Mouse (Mus musculus): ENCODE data around the gene Got1. TPM values are rescaled to one million over a fixed set of nuclear protein-coding genes. Genes with fewer than 3 reads are reported as not detected.

Got1 gene
- total and polyA plus RNA-seq, 3 experiments, result 131 to 228 (median 176) TPM

DNA sequence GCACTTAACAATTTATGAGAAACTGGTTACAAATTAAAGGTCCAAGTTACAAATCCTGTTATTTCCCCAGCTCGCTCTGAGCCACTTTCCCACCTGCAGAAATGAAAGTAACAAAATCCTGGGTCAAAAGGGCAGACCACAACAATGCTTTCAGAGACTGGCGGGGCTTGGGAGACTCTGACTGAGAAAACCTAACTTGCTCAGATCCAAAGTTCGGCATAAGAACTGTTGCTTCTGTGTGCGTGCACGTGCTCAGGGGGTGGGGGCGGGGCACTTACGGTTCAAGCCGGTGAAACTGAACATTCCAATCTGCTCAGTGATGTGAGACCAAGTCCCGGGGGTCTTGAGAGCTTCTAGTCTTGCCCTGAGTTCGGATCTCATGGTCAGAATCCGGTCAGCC lies 21.8 kb downstream of the Got1 start:
- no peak for DNase-seq (ENCODE audit: extremely low read depth)
- Histone ChIP-seq H3K79me2 (replicated peaks; ENCODE audit: control insufficient read depth, extremely low read depth, insufficient read depth, poor library complexity, severe bottlenecking) (peaks cover 1% of the 10 kb centered on the region; the same call in 1 of the 2 replicates), H3K4me2 (ENCODE audit: insufficient read depth, low read depth, poor library complexity, severe bottlenecking) (no peak overlapping the region), H3K9ac (ENCODE audit: insufficient read depth, low read depth) (no peak overlapping the region), H3K27me3 (replicated peaks) (no peaks in the 10 kb centered on the region), H3K27ac (ENCODE audit: insufficient read depth, low read depth) (no peak overlapping the region), H3K9me3 (replicated peaks; ENCODE audit: low read length) (peaks cover 5% of the 10 kb centered on the region), H3K4me1 (ENCODE audit: control insufficient read depth in 1 of 2, insufficient read depth in 2 of 2) (peaks cover 0 to 13% of the 10 kb centered on the region in 2 experiments; a peak in 2 of 4 replicates), H3K36me3 (replicated peaks in 1 of 2; ENCODE audit: control insufficient read depth in 1 of 2, insufficient read depth in 1 of 2, low read length in 1 of 2) (peaks cover 74 to 89% of the 10 kb centered on the region in 2 experiments), H3K4me3 (replicated peaks in 1 of 3; ENCODE audit: low read depth in 2 of 3, low read length in 2 of 3, poor library complexity in 1 of 3) (no peak overlapping the region)
- TF ChIP-seq ETS1 (conservative IDR thresholded peaks at IDR 0.05; ENCODE audit: low read depth, low read length) (no peak), RAD21 (IDR thresholded peaks at IDR 0.05; ENCODE audit: low read depth, low read length) (no peak), MYC (IDR thresholded peaks at IDR 0.05; ENCODE audit: low read depth, low read length) (no peak), MAFK (IDR thresholded peaks at IDR 0.05; ENCODE audit: insufficient replicate concordance, low read length) (no peak), POLR2AphosphoS2 (IDR thresholded peaks at IDR 0.05; ENCODE audit: low read depth, low read length) (no peak), RCOR1 (conservative IDR thresholded peaks at IDR 0.05; ENCODE audit: low read depth, low read length) (no peak)
- in situ Hi-C loops (cut with MboI; ENCODE audit: low pct_ligation_motif_present, low pct_unique_long_range_greater_than_20kb, low sequenced_read_pairs), result loop anchor here (25.0 kb wide), 1 partner anchor 260 kb away; the partner anchor contains the start of genes Cox15 and Cutc
- dilution Hi-C loops (cut with MboI; ENCODE audit: extremely low pct_ligation_motif_present, extremely low pct_unique_long_range_greater_than_20kb, low sequenced_read_pairs), result no loop called here

DNA sequence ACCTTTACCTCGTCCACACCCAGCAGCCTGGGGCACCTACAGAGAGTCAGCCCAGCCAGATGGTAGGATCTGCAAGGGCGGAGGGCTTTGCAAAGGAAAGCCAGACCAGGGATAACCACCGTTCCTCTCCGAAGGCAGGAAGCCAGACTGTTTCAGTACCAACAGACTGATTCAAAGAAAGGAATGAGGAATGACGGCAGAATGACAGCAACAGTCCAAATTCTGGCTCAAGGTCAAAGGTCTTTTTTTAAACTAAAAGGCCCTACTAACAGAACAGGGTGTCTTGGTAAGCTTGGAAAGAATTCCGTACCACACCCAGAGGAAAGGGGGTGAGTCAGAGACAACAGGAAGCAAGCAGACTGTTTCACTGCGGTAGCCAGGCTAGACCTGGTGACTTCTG lies 25.5 kb downstream of the Got1 start:
- no peak for DNase-seq (ENCODE audit: extremely low read depth)
- Histone ChIP-seq H3K27me3 (replicated peaks) (no peaks in the 10 kb centered on the region), H3K9ac (ENCODE audit: insufficient read depth, low read depth) (no peak overlapping the region), H3K4me2 (ENCODE audit: insufficient read depth, low read depth, poor library complexity, severe bottlenecking) (no peak overlapping the region), H3K36me3 (replicated peaks in 1 of 2; ENCODE audit: control insufficient read depth in 1 of 2, insufficient read depth in 1 of 2, low read length in 1 of 2) (peaks cover 42 to 55% of the 10 kb centered on the region in 2 experiments), H3K79me2 (replicated peaks; ENCODE audit: control insufficient read depth, extremely low read depth, insufficient read depth, poor library complexity, severe bottlenecking) (no peaks in the 10 kb centered on the region), H3K27ac (ENCODE audit: insufficient read depth, low read depth) (no peak overlapping the region), H3K4me1 (ENCODE audit: control insufficient read depth in 1 of 2, insufficient read depth in 2 of 2) (peaks cover 4 to 16% of the 10 kb centered on the region in 2 experiments), H3K9me3 (replicated peaks; ENCODE audit: low read length) (peaks cover 5% of the 10 kb centered on the region), H3K4me3 (replicated peaks in 1 of 3; ENCODE audit: low read depth in 2 of 3, low read length in 2 of 3, poor library complexity in 1 of 3) (no peak overlapping the region)
- dilution Hi-C loops (cut with MboI; ENCODE audit: extremely low pct_ligation_motif_present, extremely low pct_unique_long_range_greater_than_20kb, low sequenced_read_pairs) (no loop called here), in situ Hi-C loops (cut with MboI; ENCODE audit: low pct_ligation_motif_present, low pct_unique_long_range_greater_than_20kb, low sequenced_read_pairs) (no loop called here)
- TF ChIP-seq POLR2AphosphoS2 (IDR thresholded peaks at IDR 0.05; ENCODE audit: low read depth, low read length), result peak; percentile 56; the same call in 1 of the 2 replicates
- no peak for TF ChIP-seq BHLHE40 (IDR thresholded peaks at IDR 0.05; ENCODE audit: low read depth, low read length)

DNA sequence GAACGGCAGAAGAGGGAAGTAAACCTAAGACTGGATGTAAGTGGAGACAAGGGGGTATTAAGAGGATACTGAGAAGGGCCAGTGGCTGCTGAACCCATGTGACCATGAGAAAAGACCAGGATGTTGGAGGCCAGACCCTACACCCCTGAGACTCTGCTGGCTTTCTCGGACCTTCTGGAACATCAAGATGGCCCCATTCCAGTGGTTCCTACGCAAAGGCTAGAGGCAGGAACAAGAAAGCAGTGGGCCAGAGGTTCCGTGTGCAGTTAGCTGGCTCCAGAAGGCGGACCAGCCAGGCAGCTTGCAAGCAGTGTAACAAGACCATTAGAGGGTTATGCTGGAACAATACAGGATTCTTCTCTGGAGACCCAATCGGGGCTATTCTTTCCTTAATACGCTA lies 27.0 kb downstream of the Got1 start:
- TF ChIP-seq SMC3 (IDR thresholded peaks at IDR 0.05; ENCODE audit: low read depth, low read length) (no peak), RCOR1 (conservative IDR thresholded peaks at IDR 0.05; ENCODE audit: low read depth, low read length) (no peak), MAX (IDR thresholded peaks at IDR 0.05; ENCODE audit: low read length) (no peak), JUN (IDR thresholded peaks at IDR 0.05; ENCODE audit: insufficient read depth, low read depth, low read length) (no peak)
- H3K4me2 ChIP-seq (ENCODE audit: insufficient read depth, low read depth, poor library complexity, severe bottlenecking), result no peak overlapping the region
- in situ Hi-C loops (cut with MboI; ENCODE audit: low pct_ligation_motif_present, low pct_unique_long_range_greater_than_20kb, low sequenced_read_pairs), result no loop called here
- H3K9me3 ChIP-seq (replicated peaks; ENCODE audit: low read length), result peaks cover 5% of the 10 kb centered on the region
- no peak overlapping the region for H3K27ac ChIP-seq (ENCODE audit: insufficient read depth, low read depth)
- H3K4me1 ChIP-seq (ENCODE audit: control insufficient read depth in 1 of 2, insufficient read depth in 2 of 2), result peaks cover 4 to 17% of the 10 kb centered on the region in 2 experiments
- no peaks in the 10 kb centered on the region for H3K27me3 ChIP-seq (replicated peaks)
- no peak overlapping the region for H3K4me3 ChIP-seq (replicated peaks in 1 of 3; ENCODE audit: low read depth in 2 of 3, low read length in 2 of 3, poor library complexity in 1 of 3)
- DNase-seq (ENCODE audit: extremely low read depth), result no peak
- H3K36me3 ChIP-seq (replicated peaks in 1 of 2; ENCODE audit: control insufficient read depth in 1 of 2, insufficient read depth in 1 of 2, low read length in 1 of 2), result peaks cover 32 to 42% of the 10 kb centered on the region in 2 experiments
- H3K9ac ChIP-seq (ENCODE audit: insufficient read depth, low read depth), result no peak overlapping the region
- dilution Hi-C loops (cut with MboI; ENCODE audit: extremely low pct_ligation_motif_present, extremely low pct_unique_long_range_greater_than_20kb, low sequenced_read_pairs), result no loop called here
- no peaks in the 10 kb centered on the region for H3K79me2 ChIP-seq (replicated peaks; ENCODE audit: control insufficient read depth, extremely low read depth, insufficient read depth, poor library complexity, severe bottlenecking)
